Comparison of ENCODE assay signal across 1 mouse cellular context in the genomic region with DNA sequence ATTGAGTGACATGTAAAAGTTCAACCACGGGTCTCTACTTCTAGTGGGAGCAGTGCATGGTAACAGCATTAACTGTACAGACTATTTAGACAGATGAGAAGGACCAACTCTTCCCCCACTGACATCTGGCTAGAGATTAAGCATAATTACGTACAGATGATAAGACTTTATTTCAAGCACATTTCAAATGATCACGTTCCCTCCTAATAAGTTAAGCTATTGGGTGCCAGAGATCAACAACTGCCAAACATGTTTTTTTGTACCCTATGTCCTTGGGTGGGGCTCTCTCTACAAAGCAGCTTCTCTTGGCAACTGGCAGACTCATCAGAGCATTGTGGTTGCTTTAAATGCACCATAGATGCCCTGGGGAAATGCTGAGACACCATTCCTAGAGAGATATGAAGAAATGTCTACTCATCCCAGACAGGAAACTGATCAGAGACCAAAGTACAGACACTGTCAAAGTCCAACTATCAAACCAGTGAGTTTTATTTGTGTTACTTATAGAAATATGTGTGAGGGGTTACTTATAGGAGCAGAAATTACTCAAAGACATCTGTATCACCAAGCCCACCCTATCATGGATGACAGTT.
TF ChIP-seq lines count a peak whose summit lies in the region.

No protein-coding gene starts in this region.

TF ChIP-seq in MEL, 35 proteins besides CTCF, POLR2A, EP300 and RAD21 (continued from another document):
- TF ChIP-seq KAT2A (conservative IDR thresholded peaks at IDR 0.05; ENCODE audit: low read depth, low read length) (0 out of 2 replicates have a peak, but pooled peaks have one; percentile 29), MEF2A (IDR thresholded peaks at IDR 0.05; ENCODE audit: extremely low read depth, insufficient replicate concordance, low read depth, low read length, poor library complexity, severe bottlenecking) (no peak), UBTF (IDR thresholded peaks at IDR 0.05; ENCODE audit: borderline replicate concordance, insufficient read depth, low read depth, low read length) (no peak), E2F4 (IDR thresholded peaks at IDR 0.05; ENCODE audit: borderline replicate concordance, low read depth, low read length) (no peak), MYC (IDR thresholded peaks at IDR 0.05; ENCODE audit: low read depth, low read length) (0 out of 2 replicates have a peak, but pooled peaks have one; percentile 25), TAL1 (IDR thresholded peaks at IDR 0.05; ENCODE audit: low read length) (no peak), USF1 (IDR thresholded peaks at IDR 0.05; ENCODE audit: low read depth, low read length) (peak; percentile 47; the same call in 1 of the 2 replicates), POLR2AphosphoS2 (IDR thresholded peaks at IDR 0.05; ENCODE audit: low read length) (no peak), MAFK (IDR thresholded peaks at IDR 0.05; ENCODE audit: borderline replicate concordance, low read depth, low read length) (no peak), BHLHE40 (IDR thresholded peaks at IDR 0.05; ENCODE audit: borderline replicate concordance, low read depth, low read length) (peak; percentile 76), ZKSCAN1 (IDR thresholded peaks at IDR 0.05; ENCODE audit: low read depth, low read length) (no peak), ZC3H11A (IDR thresholded peaks at IDR 0.05; ENCODE audit: low read depth, low read length) (no peak), CHD1 (IDR thresholded peaks at IDR 0.05; ENCODE audit: low read depth, low read length) (no peak), MYB (IDR thresholded peaks at IDR 0.05; ENCODE audit: low read depth, low read length) (no peak), TCF12 (IDR thresholded peaks at IDR 0.05; ENCODE audit: low read depth, low read length) (peak; percentile 31; the same call in 1 of the 2 replicates), NRF1 (IDR thresholded peaks at IDR 0.05; ENCODE audit: insufficient read depth, low read depth, low read length, poor library complexity, severe bottlenecking) (no peak), MAX (IDR thresholded peaks at IDR 0.05; ENCODE audit: low read length) (0 out of 2 replicates have a peak, but pooled peaks have one; percentile 31), POLR2AphosphoS5 (IDR thresholded peaks at IDR 0.05; ENCODE audit: borderline replicate concordance, low read depth, low read length) (no peak), RCOR1 (IDR thresholded peaks at IDR 0.05; ENCODE audit: low read depth, low read length) (peak; percentile 49; the same call in 1 of the 2 replicates), SIN3A (IDR thresholded peaks at IDR 0.05; ENCODE audit: low read length) (peak; percentile 63), MXI1 (IDR thresholded peaks at IDR 0.05; ENCODE audit: low read depth, low read length) (peak; percentile 47; the same call in 1 of the 2 replicates)
